Mouse (Mus musculus) stomach, embryonic 14.5 days (tissue): ENCODE data around the gene Krtap4-2. TPM values are rescaled to one million over a fixed set of nuclear protein-coding genes. Genes with fewer than 3 reads are reported as not detected.
"Not testable (repeated sequence)": the region's sequence is repeated elsewhere in the genome, so short reads cannot be mapped to it uniquely, and the experiment has no call there.

Source experiments
- ATAC-seq: fragments of 200-750 bp; cut with Nextera tagmentation; 2 replicates; pipeline ENCODE4 v1.8.0; 2017; ENCODE audit warnings: low read depth, moderate TSS enrichment; ENCODE audit not compliant: insufficient number of reproducible peaks, insufficient read depth, low FRiP score
- H3K27ac ChIP-seq: fragments of 300-500 bp; sonication (generic); 2 replicates; pipeline ENCODE4 v1.5.1; 2014; ENCODE audit warnings: mild to moderate bottlenecking, low read length, moderate library complexity, mixed read lengths
- H3K27me3 ChIP-seq: fragments of 300-500 bp; sonication (generic); 2 replicates; pipeline ENCODE4 v1.6.1; 2014; ENCODE audit warnings: low read length, control low read depth, mixed read lengths; ENCODE audit not compliant: control insufficient read depth, insufficient read depth
- H3K36me3 ChIP-seq: fragments of 300-500 bp; sonication (generic); 2 replicates; pipeline ENCODE4 v1.6.1; 2014; ENCODE audit warnings: mild to moderate bottlenecking, control low read depth, low read length, moderate library complexity, mixed read lengths; ENCODE audit not compliant: control insufficient read depth, insufficient read depth
- H3K4me1 ChIP-seq: fragments of 300-500 bp; sonication (generic); 2 replicates; pipeline ENCODE4 v1.6.1; 2014; ENCODE audit warnings: low read length, control low read depth, mixed read lengths; ENCODE audit not compliant: control insufficient read depth, insufficient read depth
- H3K4me2 ChIP-seq: fragments of 300-500 bp; sonication (generic); replicated peaks from 2 replicates; pipeline ENCODE4 v1.6.1; 2014; ENCODE audit warnings: low read depth, low read length, control low read depth
- H3K4me3 ChIP-seq: fragments of 300-500 bp; sonication (generic); 2 replicates; pipeline ENCODE4 v1.5.1; 2014; ENCODE audit warnings: low read depth, low read length, control low read depth
- H3K9ac ChIP-seq: fragments of 300-500 bp; sonication (generic); replicated peaks from 2 replicates; pipeline ENCODE4 v1.6.1; 2014; ENCODE audit warnings: low read depth, mild to moderate bottlenecking, control low read depth, low read length, moderate library complexity, mixed read lengths
- H3K9me3 ChIP-seq: fragments of 300-500 bp; sonication (generic); 2 replicates; pipeline ENCODE4 v1.6.1; 2016; ENCODE audit warnings: low read depth, low read length, control low read depth; ENCODE audit not compliant: control insufficient read depth
- WGBS: fragments of 180-500 bp; shearing (Covaris S2); extraction: QIAGEN DNeasy Blood & Tissue Kit; methylation state at CpG from one replicate; pipeline ENCODE4 v1.1.7; 2014; 5-methylcytosine and 5-hydroxymethylcytosine counted together
- polyA plus RNA-seq: library from polyadenylated mRNA; unstranded; fragments of >200 nt; fragmentation: Nextera tagmentation; extraction: Ambion mirVana; gene quantifications from 2 replicates; pipeline ENCODE4 v1.2.1, GENCODE M21; 2014

Krtap4-2 gene
- polyA plus RNA-seq, 1 experiment from 2014 or later: not detected

DNA sequence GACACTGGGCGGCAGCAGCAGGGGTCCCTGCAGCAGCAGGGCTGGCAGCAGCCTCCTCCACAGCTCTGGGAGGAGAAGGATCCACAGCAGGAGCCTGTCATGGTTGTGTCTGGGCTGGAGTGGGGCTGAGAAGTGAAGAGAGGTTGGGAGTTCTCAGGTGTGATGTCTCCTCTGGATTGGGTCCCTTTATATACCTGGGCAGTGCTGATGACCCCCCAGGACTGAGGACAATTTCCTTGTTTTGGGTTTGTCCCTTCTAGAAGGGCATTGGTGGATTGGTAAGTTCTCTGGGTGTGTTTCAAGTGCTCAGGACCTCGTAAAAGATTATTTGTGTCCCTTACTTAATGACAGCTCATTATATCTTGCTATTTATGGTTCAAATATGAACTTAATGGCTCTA lies 24.8 kb downstream of the Krtap4-2 start, which contains the start of gene Gm11937:
TSS of gene Gm11937 (minus strand) at position 101 of the 400 bp plus-strand sequence.
- not testable (repeated sequence) for H3K27ac ChIP-seq, H3K36me3 ChIP-seq, H3K4me2 ChIP-seq, H3K27me3 ChIP-seq, H3K4me1 ChIP-seq, ATAC-seq, H3K9ac ChIP-seq, H3K4me3 ChIP-seq, H3K9me3 ChIP-seq
- 66% methylated on average over 1 of the region's 2 CpGs for WGBS

DNA sequence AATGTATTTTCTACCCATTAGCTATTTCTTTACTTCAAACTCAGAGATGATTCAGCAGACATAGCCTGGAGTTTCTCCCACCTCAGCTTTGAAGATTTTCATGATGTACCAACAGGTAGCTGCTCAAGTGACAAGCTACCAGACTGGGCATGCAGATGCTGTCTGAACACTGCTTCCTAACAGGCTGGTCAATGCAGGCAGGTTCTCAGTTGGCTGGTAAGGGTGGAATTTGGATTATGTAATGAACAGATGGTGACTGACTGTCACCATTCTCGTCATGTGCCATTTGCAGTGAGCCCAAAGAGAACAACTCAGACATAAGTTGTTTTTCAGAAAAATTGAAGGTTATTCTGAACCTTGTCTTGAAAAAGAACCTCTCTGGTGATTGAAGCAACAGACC lies 25.8 kb downstream of the Krtap4-2 start:
- no peak for ATAC-seq
- Histone ChIP-seq H3K9ac (no peak overlapping the region), H3K4me2 (no peak overlapping the region), H3K4me1 (no peaks in the 10 kb centered on the region), H3K27me3 (no peaks in the 10 kb centered on the region), H3K4me3 (no peak overlapping the region), H3K9me3 (no peaks in the 10 kb centered on the region), H3K36me3 (no peaks in the 10 kb centered on the region), H3K27ac (no peak overlapping the region)
- 70% methylated on average over 1 of the region's 1 CpGs for WGBS

DNA sequence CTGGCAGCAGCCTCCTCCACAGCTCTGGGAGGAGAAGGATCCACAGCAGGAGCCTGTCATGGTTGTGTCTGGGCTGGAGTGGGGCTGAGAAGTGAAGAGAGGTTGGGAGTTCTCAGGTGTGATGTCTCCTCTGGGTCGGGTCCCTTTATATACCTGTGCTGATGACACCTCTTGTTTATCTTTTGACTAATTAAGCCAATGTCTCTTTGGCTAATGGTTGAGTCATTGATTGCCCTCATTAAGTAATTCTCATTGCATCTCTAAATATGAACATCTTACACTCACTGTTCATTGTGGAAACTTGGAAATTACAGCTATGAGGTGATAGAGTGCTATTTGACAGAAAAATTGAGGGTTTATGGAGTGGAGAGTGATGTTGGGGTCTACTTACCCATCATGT lies 31.7 kb downstream of the Krtap4-2 start, which contains the start of gene Gm11938:
TSS of gene Gm11938 (minus strand) at position 101 of the 400 bp plus-strand sequence.
- H3K27ac ChIP-seq, H3K9me3 ChIP-seq, H3K4me1 ChIP-seq, H3K9ac ChIP-seq, H3K36me3 ChIP-seq, H3K4me3 ChIP-seq, H3K27me3 ChIP-seq, ATAC-seq, H3K4me2 ChIP-seq: not testable (repeated sequence)
- 50% methylated on average over 1 of the region's 1 CpGs for WGBS

DNA sequence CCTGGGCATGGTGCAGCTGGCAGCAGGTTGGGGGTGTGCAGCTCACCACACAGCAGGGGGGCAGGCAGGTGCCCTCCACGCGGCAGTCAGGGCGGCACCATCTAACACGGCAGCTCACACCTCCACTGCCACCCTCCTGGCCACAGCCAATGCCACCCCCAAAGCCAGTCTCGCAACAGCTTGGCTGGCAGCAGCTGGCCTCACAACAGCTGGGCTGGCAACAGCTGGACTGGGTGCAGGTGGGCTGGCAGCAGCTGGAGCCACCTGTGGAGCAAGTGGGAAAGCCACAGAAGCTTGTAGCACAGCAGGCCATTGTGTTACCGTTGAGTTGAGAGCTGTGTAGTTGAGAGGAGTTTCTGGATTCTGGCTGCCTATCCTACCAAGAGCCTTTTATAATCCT lies 37.1 kb downstream of the Krtap4-2 start, which contains the start of gene Krtap9-3:
TSS of gene Krtap9-3 (minus strand) at position 364 of the 400 bp plus-strand sequence.
- not testable (repeated sequence) for H3K9ac ChIP-seq, H3K27me3 ChIP-seq, H3K4me1 ChIP-seq, H3K27ac ChIP-seq, H3K36me3 ChIP-seq, H3K9me3 ChIP-seq, ATAC-seq, H3K4me3 ChIP-seq, H3K4me2 ChIP-seq
- 82% methylated on average over 6 of the region's 6 CpGs for WGBS

DNA sequence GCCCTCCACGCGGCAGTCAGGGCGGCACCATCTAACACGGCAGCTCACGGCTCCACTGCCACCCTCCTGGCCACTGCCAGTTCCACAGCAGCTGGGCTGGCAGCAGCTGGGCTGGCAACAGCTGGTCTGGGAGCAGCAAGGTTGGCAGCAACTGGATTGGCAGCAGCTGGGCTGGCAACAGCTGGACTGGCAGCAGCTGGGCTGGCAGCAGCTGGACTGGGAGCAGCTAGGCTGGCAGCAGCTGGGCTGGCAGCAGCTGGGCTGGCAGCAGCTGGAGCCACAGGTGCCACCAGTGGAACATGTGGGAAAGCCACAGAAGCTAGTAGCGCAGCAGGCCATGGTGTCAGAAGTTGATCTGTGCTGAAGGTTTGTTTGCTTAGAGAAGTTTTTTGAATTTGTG lies 43.9 kb downstream of the Krtap4-2 start, which contains the start of gene Krtap1-3:
TSS of gene Krtap1-3 (minus strand) at position 359 of the 400 bp plus-strand sequence.
- no peaks in the 10 kb centered on the region for H3K27me3 ChIP-seq
- no peaks in the 10 kb centered on the region for H3K9me3 ChIP-seq
- H3K4me2 ChIP-seq: no peak within 1 kb of the TSS
- no peak for ATAC-seq
- no peak within 1 kb of the TSS for H3K9ac ChIP-seq
- 89% methylated on average over 6 of the region's 6 CpGs for WGBS
- H3K27ac ChIP-seq: no peak within 1 kb of the TSS
- no peaks in the 10 kb centered on the region for H3K4me1 ChIP-seq
- no peaks in the 10 kb centered on the region for H3K36me3 ChIP-seq
- no peak within 1 kb of the TSS for H3K4me3 ChIP-seq

DNA sequence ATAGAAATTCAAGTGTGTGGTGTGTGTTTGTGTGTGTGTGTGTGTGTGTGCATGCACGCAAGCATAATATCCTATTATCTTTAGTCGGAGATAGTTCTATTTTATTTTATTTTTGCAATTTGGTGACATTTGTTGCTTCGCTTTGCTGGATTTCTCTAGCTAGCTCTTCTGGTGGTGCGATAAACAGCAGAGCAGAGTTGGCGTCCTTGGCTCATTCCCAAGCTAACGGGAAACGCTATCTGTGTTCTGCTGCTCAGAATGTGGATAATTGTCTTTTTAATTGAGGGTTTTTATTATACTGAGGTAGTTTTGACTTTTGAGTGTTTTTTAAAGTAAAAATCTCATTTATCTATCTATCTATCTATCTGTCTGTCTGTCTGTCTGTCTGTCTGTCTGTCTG lies 49.8 kb downstream of the Krtap4-2 start:
- no peak for ATAC-seq
- Histone ChIP-seq H3K36me3 (no peaks in the 10 kb centered on the region), H3K27me3 (no peaks in the 10 kb centered on the region), H3K4me2 (no peak overlapping the region), H3K4me1 (no peaks in the 10 kb centered on the region), H3K9ac (no peak overlapping the region), H3K27ac (no peak overlapping the region), H3K4me3 (no peak overlapping the region), H3K9me3 (no peaks in the 10 kb centered on the region)
- WGBS: 89% methylated on average over 7 of the region's 7 CpGs

Other genes starting within 250 kb of the Krtap4-2 start
- 31.7 and 37.0 TPM in 2 replicates for gene Krt10, start 245.7 kb downstream of the Krtap4-2 start, polyA plus RNA-seq
- gene Krt12, start 212.8 kb downstream of the Krtap4-2 start, polyA plus RNA-seq: not detected in 2 replicates
- gene Krt20, start 196.9 kb downstream of the Krtap4-2 start, polyA plus RNA-seq: 3.0 and 3.9 TPM in 2 replicates
- gene Krt23, start 141.9 kb downstream of the Krtap4-2 start, polyA plus RNA-seq: 18.3 and 21.4 TPM in 2 replicates
- not detected in 2 replicates for gene Krt39, start 113.7 kb downstream of the Krtap4-2 start, polyA plus RNA-seq
- gene Krt40, start 91.9 kb downstream of the Krtap4-2 start, polyA plus RNA-seq: not detected in 2 replicates
- gene Krtap3-3, start 84.2 kb downstream of the Krtap4-2 start, polyA plus RNA-seq: not detected in 2 replicates
- gene Krtap3-2, start 78.2 kb downstream of the Krtap4-2 start, polyA plus RNA-seq: not detected in 2 replicates
- gene Gm11939, start 75.6 kb downstream of the Krtap4-2 start, polyA plus RNA-seq: not detected in 2 replicates
- gene Krtap3-1, start 68.5 kb downstream of the Krtap4-2 start, polyA plus RNA-seq: not detected in 2 replicates
- not detected in 2 replicates for gene Krtap1-5, start 54.1 kb downstream of the Krtap4-2 start, polyA plus RNA-seq
- not detected in 2 replicates for gene Krtap1-4, start 51.4 kb downstream of the Krtap4-2 start, polyA plus RNA-seq
- gene Krtap1-3, start 43.7 kb downstream of the Krtap4-2 start, polyA plus RNA-seq: not detected in 2 replicates
- gene Krtap9-3, start 37.0 kb downstream of the Krtap4-2 start, polyA plus RNA-seq: not detected in 2 replicates
- gene Gm11938, start 31.8 kb downstream of the Krtap4-2 start, polyA plus RNA-seq: not detected in 2 replicates
- not detected in 2 replicates for gene Gm11937, start 24.9 kb downstream of the Krtap4-2 start, polyA plus RNA-seq
- not detected in 2 replicates for gene Krtap2-4, start 20.2 kb downstream of the Krtap4-2 start, polyA plus RNA-seq
- not detected in 2 replicates for gene Gm11562, start 14.6 kb downstream of the Krtap4-2 start, polyA plus RNA-seq
- not detected in 2 replicates for gene Krtap4-1, start 6.8 kb downstream of the Krtap4-2 start, polyA plus RNA-seq
- gene Krtap4-7, start 9.0 kb upstream of the Krtap4-2 start, polyA plus RNA-seq: not detected in 2 replicates
- gene Gm11555, start 15.2 kb upstream of the Krtap4-2 start, polyA plus RNA-seq: not detected in 2 replicates
- not detected in 2 replicates for gene Gm11563, start 23.9 kb upstream of the Krtap4-2 start, polyA plus RNA-seq
- gene Krtap4-6, start 30.9 kb upstream of the Krtap4-2 start, polyA plus RNA-seq: not detected in 2 replicates
- gene Gm14190, start 55.7 kb upstream of the Krtap4-2 start, polyA plus RNA-seq: not detected in 2 replicates
- gene Gm14180, start 99.2 kb upstream of the Krtap4-2 start, polyA plus RNA-seq: not detected in 2 replicates
- not detected in 2 replicates for gene Gm11595, start 137.8 kb upstream of the Krtap4-2 start, polyA plus RNA-seq
- gene Krtap4-8, start 145.6 kb upstream of the Krtap4-2 start, polyA plus RNA-seq: not detected in 2 replicates
- not detected in 2 replicates for gene Krtap4-9, start 150.1 kb upstream of the Krtap4-2 start, polyA plus RNA-seq
- not detected in 2 replicates for gene Gm11596, start 158.4 kb upstream of the Krtap4-2 start, polyA plus RNA-seq
- gene Gm11569, start 163.8 kb upstream of the Krtap4-2 start, polyA plus RNA-seq: not detected in 2 replicates
- gene Gm11554, start 169.4 kb upstream of the Krtap4-2 start, polyA plus RNA-seq: not detected in 2 replicates
- gene Krtap4-13, start 174.8 kb upstream of the Krtap4-2 start, polyA plus RNA-seq: not detected in 2 replicates
- not detected in 2 replicates for gene Gm11564, start 180.6 kb upstream of the Krtap4-2 start, polyA plus RNA-seq
- not detected in 2 replicates for gene 2300003K06Rik, start 203.0 kb upstream of the Krtap4-2 start, polyA plus RNA-seq
- not detected in 2 replicates for gene Krtap4-16, start 216.5 kb upstream of the Krtap4-2 start, polyA plus RNA-seq
- gene Gm11568, start 222.8 kb upstream of the Krtap4-2 start, polyA plus RNA-seq: not detected in 2 replicates
- gene Gm11559, start 229.4 kb upstream of the Krtap4-2 start, polyA plus RNA-seq: not detected in 2 replicates
- not detected in 2 replicates for gene Krtap9-1, start 238.3 kb upstream of the Krtap4-2 start, polyA plus RNA-seq
- not detected in 2 replicates for gene Gm11567, start 244.1 kb upstream of the Krtap4-2 start, polyA plus RNA-seq